Mouse (Mus musculus) testis, postnatal 10 days (tissue): ENCODE measurements at regions not wholly inside any gene's neighbourhood (a gene's known extent, or its start where the extent isn't known, plus 50 kb on each side); places are given as distances from the start of the nearest gene placed in this dataset.
"Not testable (repeated sequence)": the region's sequence is repeated elsewhere in the genome, so short reads cannot be mapped to it uniquely, and the experiment has no call there.

ENCODE experiments used
- DNase-seq: peaks from one replicate; pipeline ENCODE4 v3.0.0; 2021; ENCODE audit warnings: low spot score

- DNase-seq: no peak
Measured at GRCm38 (mm10) chr16:63104383-63104782, 250.3 kb downstream of the Pros1 start.

- DNase-seq: no peak
Measured at GRCm38 (mm10) chr16:63104938-63105714, 251.0 kb downstream of the Pros1 start.

- no peak for DNase-seq
Measured at GRCm38 (mm10) chr16:63116456-63116855, 262.3 kb downstream of the Pros1 start.

GRCm38 (mm10) chr16:63118721-63119120 is 264.6 kb downstream of the Pros1 start:
- no peak for DNase-seq

GRCm38 (mm10) chr16:63143851-63144250 is 289.7 kb downstream of the Pros1 start:
- no peak for DNase-seq

GRCm38 (mm10) chr16:63155300-63155821 is 301.3 kb downstream of the Pros1 start:
- DNase-seq: no peak

- DNase-seq: no peak
Measured at GRCm38 (mm10) chr16:63170101-63170500, 316.0 kb downstream of the Pros1 start.

GRCm38 (mm10) chr16:63179228-63179627 is 325.1 kb downstream of the Pros1 start:
- no peak for DNase-seq

- no peak for DNase-seq
Measured at GRCm38 (mm10) chr16:63191181-63191580, 337.1 kb downstream of the Pros1 start.

GRCm38 (mm10) chr16:63191623-63192022 is 337.5 kb downstream of the Pros1 start:
- no peak for DNase-seq

GRCm38 (mm10) chr16:63194595-63194994 is 340.5 kb downstream of the Pros1 start:
- DNase-seq: no peak

GRCm38 (mm10) chr16:63213471-63213870 is 359.4 kb downstream of the Pros1 start:
- not testable (repeated sequence) for DNase-seq

GRCm38 (mm10) chr16:63220228-63220879 is 366.2 kb downstream of the Pros1 start:
- no peak for DNase-seq

GRCm38 (mm10) chr16:63224608-63225007 is 370.5 kb downstream of the Pros1 start:
- DNase-seq: no peak

- DNase-seq: no peak
Measured at GRCm38 (mm10) chr16:63225097-63225496, 371.0 kb downstream of the Pros1 start.

- DNase-seq: no peak
Measured at GRCm38 (mm10) chr16:63229135-63229534, 375.0 kb downstream of the Pros1 start.

GRCm38 (mm10) chr16:63229567-63229966 is 375.5 kb downstream of the Pros1 start:
- no peak for DNase-seq

- no peak for DNase-seq
Measured at GRCm38 (mm10) chr16:63270173-63270572, 416.1 kb downstream of the Pros1 start.

- no peak for DNase-seq
Measured at GRCm38 (mm10) chr16:63277556-63277955, 423.4 kb downstream of the Pros1 start.

- no peak for DNase-seq
Measured at GRCm38 (mm10) chr16:63278259-63278697, 424.2 kb downstream of the Pros1 start.

GRCm38 (mm10) chr16:63287655-63288054 is 433.5 kb downstream of the Pros1 start:
- DNase-seq: no peak

- DNase-seq: no peak
Measured at GRCm38 (mm10) chr16:63311676-63312075, 457.6 kb downstream of the Pros1 start.

GRCm38 (mm10) chr16:63313544-63313943 is 459.4 kb downstream of the Pros1 start:
- no peak for DNase-seq
